ENCODE assay signal across 1 mouse cellular context in the genomic region with DNA sequence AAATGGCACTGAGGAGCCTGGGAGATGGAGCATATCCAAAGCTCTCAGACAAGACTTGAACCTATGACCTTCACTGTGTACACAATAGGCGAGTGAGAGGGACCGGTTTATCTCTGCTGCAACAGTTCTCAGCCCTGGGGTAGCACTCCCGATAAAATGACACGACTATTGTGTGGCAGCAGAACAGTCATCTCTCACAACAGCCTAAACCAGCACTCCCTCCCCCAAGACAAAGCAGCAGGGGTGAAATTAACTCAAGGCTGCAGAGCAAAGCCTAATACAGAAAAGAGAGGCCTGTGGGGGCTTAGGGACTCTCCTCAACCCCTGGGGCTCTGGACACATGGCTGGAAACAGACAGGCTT.
TF ChIP-seq lines count a peak whose summit lies in the region.

No protein-coding gene starts in this region.

TF ChIP-seq in MEL, 35 proteins besides CTCF, POLR2A, EP300 and RAD21 (continued from another document):
- no peak for TF ChIP-seq ELF1 (IDR thresholded peaks at IDR 0.05; ENCODE audit: low read depth, low read length)
- no peak for TF ChIP-seq MAFK (IDR thresholded peaks at IDR 0.05; ENCODE audit: borderline replicate concordance, low read depth, low read length)
- TF ChIP-seq ZC3H11A (IDR thresholded peaks at IDR 0.05; ENCODE audit: low read depth, low read length), result no peak
- no peak for TF ChIP-seq KAT2A (conservative IDR thresholded peaks at IDR 0.05; ENCODE audit: low read depth, low read length)
